Mouse (Mus musculus) liver, embryonic 15.5 days (tissue): Measurements from ENCODE around the gene Megf8. TPM values are rescaled to one million over a fixed set of nuclear protein-coding genes. Genes with fewer than 3 reads are reported as not detected.

Source experiments
- ATAC-seq: fragments of 200-750 bp; cut with Nextera tagmentation; 2 replicates; pipeline ENCODE4 v1.8.0; 2017; ENCODE audit warnings: moderate number of reproducible peaks, mild to moderate bottlenecking, moderate library complexity; ENCODE audit not compliant: insufficient read depth
- H3K27ac ChIP-seq: fragments of 300-500 bp; sonication (generic); replicated peaks from 2 replicates; pipeline ENCODE4 v1.5.1; 2015; ENCODE audit warnings: mild to moderate bottlenecking, inconsistent platforms
- H3K27me3 ChIP-seq: fragments of 300-500 bp; sonication (generic); 2 replicates; pipeline ENCODE4 v1.6.1; 2015; ENCODE audit warnings: mild to moderate bottlenecking, inconsistent platforms
- H3K36me3 ChIP-seq: fragments of 300-500 bp; sonication (generic); replicated peaks from 2 replicates; pipeline ENCODE4 v1.6.1; 2015; ENCODE audit warnings: moderate library complexity, mild to moderate bottlenecking, inconsistent platforms
- H3K4me1 ChIP-seq: fragments of 300-500 bp; sonication (generic); replicated peaks from 2 replicates; pipeline ENCODE4 v1.6.1; 2015; ENCODE audit warnings: inconsistent platforms
- H3K4me2 ChIP-seq: fragments of 300-500 bp; sonication (generic); 2 replicates; pipeline ENCODE4 v1.6.1; 2015; ENCODE audit warnings: moderate library complexity, mild to moderate bottlenecking, inconsistent platforms
- H3K4me3 ChIP-seq: fragments of 300-500 bp; sonication (generic); replicated peaks from 2 replicates; pipeline ENCODE4 v1.5.1; 2015; ENCODE audit warnings: mild to moderate bottlenecking, inconsistent platforms
- H3K9ac ChIP-seq: fragments of 300-500 bp; sonication (generic); 2 replicates; pipeline ENCODE4 v1.6.1; 2015; ENCODE audit warnings: moderate library complexity, mild to moderate bottlenecking, inconsistent platforms
- H3K9me3 ChIP-seq: fragments of 300-500 bp; sonication (generic); replicated peaks from 2 replicates; pipeline ENCODE4 v1.6.1; 2016; ENCODE audit warnings: inconsistent platforms
- WGBS: fragments of 180-500 bp; shearing (Covaris S2); methylation state at CpG from one replicate; pipeline ENCODE4 v1.1.7; 2015; ENCODE audit warnings: mixed read lengths; ENCODE audit not compliant: insufficient replicate concordance; 5-methylcytosine and 5-hydroxymethylcytosine counted together
- polyA plus RNA-seq: library from polyadenylated mRNA; unstranded; fragments of >200 nt; fragmentation: Nextera tagmentation; extraction: Ambion mirVana; gene quantifications from 2 replicates; pipeline ENCODE4 v1.2.1, GENCODE M21; 2015

The Megf8 gene
- polyA plus RNA-seq, 1 experiment from 2014 or later: 0.79 TPM

DNA sequence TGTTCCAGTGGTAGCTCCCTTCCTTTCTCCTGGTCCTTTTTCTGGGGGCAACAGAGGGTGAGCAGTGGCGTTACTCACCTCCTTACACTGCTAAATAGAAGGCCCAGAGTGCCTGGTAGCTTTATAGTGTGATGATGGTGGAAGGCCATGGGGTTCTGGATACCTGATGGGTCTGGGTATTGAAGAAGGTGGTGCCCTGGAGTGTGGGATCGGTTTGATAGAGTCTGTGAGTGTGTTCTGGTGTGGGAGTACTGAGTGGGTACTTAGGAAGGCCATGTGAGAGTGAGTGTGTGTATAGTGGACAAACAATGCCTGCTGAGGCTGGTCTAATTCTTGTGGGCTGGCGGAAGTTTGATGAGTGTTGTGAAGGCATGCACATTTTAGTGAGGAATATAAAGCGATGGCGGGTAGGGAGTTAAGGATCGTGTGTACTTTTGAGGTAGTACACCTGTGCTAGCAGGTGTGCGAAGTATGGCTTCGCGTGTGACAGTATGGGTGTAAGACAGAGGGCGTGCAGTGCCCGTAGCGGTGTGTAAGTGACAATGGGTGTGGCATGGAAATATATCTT is 35.7 kb upstream of the Megf8 start:
- ATAC-seq: peak; percentile 54
- Histone ChIP-seq H3K9me3 (no peaks in the 10 kb centered on the region), H3K4me1 (peaks cover 81% of the 10 kb centered on the region), H3K27ac (peak overlapping the region; percentile 96), H3K36me3 (peaks cover 18% of the 10 kb centered on the region), H3K4me3 (peak overlapping the region; percentile 82), H3K4me2 (peak overlapping the region; percentile 98), H3K27me3 (no peaks in the 10 kb centered on the region), H3K9ac (peak overlapping the region; percentile 79)
- WGBS: 21% methylated on average over 12 of the region's 12 CpGs

DNA sequence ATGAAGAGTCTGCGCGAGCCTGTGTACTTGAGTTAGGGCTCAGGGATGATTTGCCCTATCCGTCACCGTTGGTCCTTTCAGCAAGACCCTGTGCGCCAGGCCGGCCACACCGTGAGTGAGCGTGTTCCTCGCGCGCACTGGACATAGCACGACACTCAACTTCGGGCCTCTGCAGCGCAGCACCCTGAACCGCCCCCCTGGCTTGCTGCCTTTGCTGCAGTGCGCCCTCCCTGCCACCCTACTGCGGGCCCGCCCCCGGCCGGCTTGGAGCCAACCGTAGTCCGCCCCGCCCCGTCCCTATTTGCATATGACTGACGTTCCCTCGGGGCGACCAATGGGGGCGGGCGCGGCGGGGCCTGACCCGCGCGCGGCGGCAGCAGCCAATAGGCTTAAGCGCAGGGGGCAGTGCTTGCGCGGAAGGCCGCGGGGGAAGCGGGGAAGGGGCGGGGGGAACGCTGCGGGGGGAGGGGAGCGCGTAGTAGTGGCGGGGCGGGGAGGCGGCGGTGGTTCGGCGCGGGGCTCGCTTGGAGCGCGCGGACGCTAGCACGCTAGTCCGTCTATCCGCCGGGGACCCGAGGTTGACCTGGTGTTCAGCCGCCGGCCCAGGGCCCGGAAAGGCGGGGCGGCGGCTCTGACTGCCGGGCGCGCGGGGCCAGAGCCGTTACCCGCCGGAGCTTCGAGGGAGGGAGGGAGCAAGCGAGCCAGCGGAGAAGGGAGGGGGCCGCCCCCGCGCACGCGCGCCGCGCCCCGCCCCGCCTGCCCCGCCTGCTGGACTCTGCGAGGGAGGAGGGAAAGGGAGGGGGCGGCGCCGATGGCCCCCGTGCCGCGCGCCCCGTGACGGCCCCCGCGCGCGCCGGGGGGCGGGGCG is 35.0 kb upstream of the Megf8 start:
- H3K4me1 ChIP-seq: peaks cover 74% of the 10 kb centered on the region
- 1% methylated on average over 101 of the region's 108 CpGs for WGBS
- H3K9me3 ChIP-seq: no peaks in the 10 kb centered on the region
- H3K27me3 ChIP-seq: no peaks in the 10 kb centered on the region
- H3K9ac ChIP-seq: peak overlapping the region; percentile 80
- H3K4me2 ChIP-seq: peak overlapping the region; percentile 98
- peak; percentile 82 for ATAC-seq
- peak overlapping the region; percentile 96 for H3K27ac ChIP-seq
- H3K36me3 ChIP-seq: peaks cover 25% of the 10 kb centered on the region
- H3K4me3 ChIP-seq: peak overlapping the region; percentile 82

DNA sequence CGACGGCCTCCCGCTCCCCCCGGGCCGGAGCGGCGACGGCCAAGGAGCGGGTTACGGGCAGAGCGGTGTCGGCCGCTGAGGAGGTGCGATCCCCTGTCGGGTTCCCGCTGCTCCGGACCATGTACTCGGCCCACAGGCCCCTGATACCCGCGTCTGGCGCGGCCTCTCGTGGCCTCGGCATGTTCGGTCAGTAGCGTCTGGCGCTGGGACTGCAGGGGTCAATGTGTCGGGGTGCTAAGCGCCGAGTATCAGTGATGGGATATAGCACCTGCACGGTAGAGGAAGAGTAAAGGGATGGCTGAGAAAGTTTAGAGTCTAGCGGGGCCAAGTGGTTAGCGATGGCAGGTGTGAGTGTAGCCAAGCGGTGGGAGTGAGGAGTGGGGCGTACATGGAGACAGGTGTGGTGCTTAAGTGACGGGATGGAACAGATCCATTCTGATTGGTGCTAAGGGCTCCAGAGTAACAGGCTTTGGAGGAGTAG is 34.2 kb upstream of the Megf8 start:
- WGBS: under 1% methylated on average over 36 of the region's 36 CpGs
- no peak for ATAC-seq
- Histone ChIP-seq H3K27me3 (no peaks in the 10 kb centered on the region), H3K4me1 (peaks cover 66% of the 10 kb centered on the region), H3K9me3 (no peaks in the 10 kb centered on the region), H3K4me2 (peak overlapping the region; percentile 98), H3K9ac (peak overlapping the region; percentile 80), H3K4me3 (peak overlapping the region; percentile 82), H3K27ac (peak overlapping the region; percentile 96), H3K36me3 (peaks cover 33% of the 10 kb centered on the region)

DNA sequence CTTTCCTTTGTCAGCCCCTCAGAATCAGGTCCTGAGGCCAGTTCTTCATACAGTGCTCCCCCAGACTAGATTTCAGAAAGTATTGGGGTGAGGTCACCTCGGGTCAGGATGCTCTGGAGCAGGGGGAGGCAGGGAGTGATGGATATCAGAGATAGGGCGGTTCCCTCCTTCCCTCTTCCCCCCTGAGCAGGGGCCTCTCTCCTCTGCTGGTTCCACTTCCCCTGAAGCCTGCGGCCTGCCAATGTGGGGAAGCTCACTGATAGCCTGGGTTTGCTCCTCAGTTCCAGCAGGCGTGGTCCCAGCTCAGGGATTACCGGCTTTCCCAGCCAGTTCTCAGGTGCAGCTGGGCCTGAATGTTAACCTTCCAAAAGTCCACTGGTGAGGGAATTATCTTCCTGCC is 33.3 kb upstream of the Megf8 start:
- peak overlapping the region; percentile 98 for H3K4me2 ChIP-seq
- ATAC-seq: no peak
- no peaks in the 10 kb centered on the region for H3K27me3 ChIP-seq
- 4% methylated on average over 5 of the region's 5 CpGs for WGBS
- H3K4me1 ChIP-seq: peaks cover 57% of the 10 kb centered on the region
- H3K9ac ChIP-seq: peak overlapping the region; percentile 80
- peak overlapping the region; percentile 82 for H3K4me3 ChIP-seq
- peaks cover 42% of the 10 kb centered on the region for H3K36me3 ChIP-seq
- H3K27ac ChIP-seq: peak overlapping the region; percentile 96
- no peaks in the 10 kb centered on the region for H3K9me3 ChIP-seq

DNA sequence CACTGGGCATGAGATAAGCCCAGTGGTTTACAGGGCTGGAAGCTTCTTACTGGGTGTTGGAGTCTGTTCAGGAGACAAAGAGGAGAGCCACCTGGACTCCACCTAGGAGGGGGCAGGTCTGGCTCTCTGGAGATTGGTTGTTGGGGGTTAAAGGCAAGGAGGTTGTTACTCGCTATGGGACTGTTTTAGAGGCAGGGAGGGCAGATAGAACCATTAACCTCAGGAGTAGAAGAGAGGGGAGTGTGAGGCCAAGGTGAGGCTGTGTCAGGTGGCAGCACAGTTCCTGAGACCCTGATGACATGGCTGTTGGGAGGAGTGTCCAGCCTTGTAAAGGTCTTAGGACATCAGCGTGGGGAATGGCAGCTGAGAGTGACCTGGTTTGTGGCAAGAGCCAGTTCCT is 32.8 kb upstream of the Megf8 start:
- H3K9ac ChIP-seq: peak overlapping the region; percentile 80; the same call in 1 of the 2 replicates
- peak overlapping the region; percentile 82 for H3K4me3 ChIP-seq
- H3K36me3 ChIP-seq: peaks cover 47% of the 10 kb centered on the region
- H3K27me3 ChIP-seq: no peaks in the 10 kb centered on the region
- peak overlapping the region; percentile 98 for H3K4me2 ChIP-seq
- H3K4me1 ChIP-seq: peaks cover 54% of the 10 kb centered on the region
- H3K9me3 ChIP-seq: no peaks in the 10 kb centered on the region
- WGBS: 53% methylated on average over 2 of the region's 2 CpGs
- no peak for ATAC-seq
- H3K27ac ChIP-seq: peak overlapping the region; percentile 96

DNA sequence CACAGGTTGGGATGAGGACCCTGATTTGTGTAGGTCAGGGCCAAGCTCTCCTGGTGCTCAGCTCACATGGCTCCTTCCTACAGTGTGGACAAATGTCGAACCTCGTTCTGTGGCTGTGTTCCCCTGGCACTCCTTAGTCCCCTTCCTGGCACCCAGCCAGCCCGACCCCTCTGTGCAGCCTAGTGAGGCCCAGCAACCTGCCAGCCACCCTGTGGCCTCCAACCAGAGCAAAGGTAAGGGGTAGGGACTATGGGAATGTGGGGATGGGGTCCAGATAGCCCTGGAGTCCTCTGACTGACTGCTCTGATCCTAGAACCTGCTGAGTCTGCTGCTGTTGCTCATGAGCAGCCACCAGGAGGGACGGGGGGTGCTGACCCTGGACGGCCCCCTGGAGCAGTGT is 32.2 kb upstream of the Megf8 start:
- Histone ChIP-seq H3K9ac (no peak overlapping the region), H3K27ac (no peak overlapping the region), H3K9me3 (no peaks in the 10 kb centered on the region), H3K4me3 (peak overlapping the region; percentile 82; the same call in 1 of the 2 replicates), H3K4me2 (0 out of 2 replicates have a peak overlapping the region, but pooled peaks have one; percentile 98), H3K27me3 (no peaks in the 10 kb centered on the region), H3K4me1 (peaks cover 48% of the 10 kb centered on the region), H3K36me3 (peaks cover 53% of the 10 kb centered on the region)
- WGBS: 77% methylated on average over 5 of the region's 5 CpGs
- ATAC-seq: no peak

DNA sequence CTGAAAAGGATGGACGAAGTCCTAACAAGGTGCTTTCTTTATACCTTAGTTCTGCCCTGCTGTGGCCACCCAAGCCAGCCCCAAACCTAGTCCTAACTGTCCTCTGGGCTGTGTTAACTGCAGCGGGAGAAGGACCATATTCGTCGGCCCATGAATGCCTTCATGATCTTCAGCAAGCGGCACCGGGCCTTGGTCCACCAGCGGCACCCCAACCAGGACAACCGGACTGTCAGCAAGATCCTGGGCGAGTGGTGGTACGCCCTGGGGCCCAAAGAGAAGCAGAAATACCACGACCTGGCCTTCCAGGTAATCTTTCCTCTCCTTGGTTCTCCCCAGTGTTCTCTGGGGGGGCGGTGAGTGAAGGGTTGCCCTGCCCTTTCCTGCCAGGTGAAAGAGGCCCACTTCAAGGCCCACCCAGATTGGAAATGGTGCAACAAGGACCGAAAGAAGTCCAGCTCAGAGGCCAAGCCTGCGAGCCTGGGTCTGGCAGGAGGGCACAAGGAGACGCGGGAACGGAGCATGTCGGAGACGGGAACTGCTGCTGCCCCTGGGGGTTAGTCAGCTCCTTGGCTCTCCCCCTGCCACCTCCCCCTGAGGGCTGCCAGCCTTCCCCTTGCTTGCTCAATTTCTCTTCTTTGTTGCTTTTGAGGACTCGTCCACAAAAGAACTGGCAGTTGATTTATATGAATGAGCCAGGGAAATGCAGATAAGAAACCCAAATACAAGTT is 31.3 kb upstream of the Megf8 start:
- H3K9ac ChIP-seq: no peak overlapping the region
- ATAC-seq: no peak
- H3K36me3 ChIP-seq: peaks cover 62% of the 10 kb centered on the region
- no peak overlapping the region for H3K4me2 ChIP-seq
- H3K9me3 ChIP-seq: no peaks in the 10 kb centered on the region
- no peaks in the 10 kb centered on the region for H3K27me3 ChIP-seq
- H3K27ac ChIP-seq: no peak overlapping the region
- 85% methylated on average over 20 of the region's 20 CpGs for WGBS
- H3K4me3 ChIP-seq: no peak overlapping the region
- peaks cover 44% of the 10 kb centered on the region for H3K4me1 ChIP-seq

DNA sequence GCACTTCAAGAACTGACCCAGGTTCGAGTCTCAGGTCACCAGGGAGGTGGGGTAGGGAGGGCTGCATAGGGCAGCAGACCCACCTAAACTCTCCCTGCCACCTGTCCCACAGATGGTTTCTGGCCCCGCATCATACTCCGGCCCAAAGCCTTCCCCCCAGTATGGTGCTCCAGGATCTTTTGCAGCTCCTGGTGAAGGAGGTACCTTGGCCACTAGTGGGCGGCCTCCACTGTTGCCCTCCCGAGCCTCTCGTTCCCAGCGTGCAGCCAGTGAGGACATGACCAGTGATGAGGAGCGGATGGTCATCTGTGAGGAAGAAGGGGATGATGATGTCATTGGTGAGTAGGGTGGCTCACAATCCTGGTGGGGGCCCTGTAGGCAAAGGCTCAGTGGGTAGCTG is 30.0 kb upstream of the Megf8 start:
- Histone ChIP-seq H3K4me3 (no peak overlapping the region), H3K27ac (no peak overlapping the region), H3K9me3 (no peaks in the 10 kb centered on the region), H3K27me3 (no peaks in the 10 kb centered on the region), H3K36me3 (peaks cover 76% of the 10 kb centered on the region), H3K4me2 (no peak overlapping the region), H3K9ac (no peak overlapping the region), H3K4me1 (peaks cover 38% of the 10 kb centered on the region)
- ATAC-seq: no peak
- WGBS: 81% methylated on average over 8 of the region's 8 CpGs

DNA sequence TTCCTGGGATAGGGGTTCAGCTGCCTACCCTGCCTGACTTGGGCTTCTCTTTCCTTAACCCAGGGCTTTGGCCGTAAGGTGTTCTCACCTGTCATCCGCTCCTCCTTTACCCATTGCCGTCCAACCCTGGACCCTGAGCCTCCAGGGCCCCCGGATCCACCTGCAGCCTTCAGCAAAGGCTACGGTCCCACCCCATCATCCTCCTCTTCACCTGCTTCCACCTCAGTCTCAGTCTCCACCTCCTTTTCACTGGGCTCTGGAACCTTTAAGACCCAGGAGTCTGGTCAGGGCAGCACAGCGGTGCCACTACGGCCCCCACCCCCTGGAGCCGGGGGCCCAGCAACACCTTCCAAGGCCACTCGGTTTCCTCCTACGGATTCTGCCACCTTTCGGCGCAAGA is 29.0 kb upstream of the Megf8 start:
- Histone ChIP-seq H3K27me3 (no peaks in the 10 kb centered on the region), H3K9ac (no peak overlapping the region), H3K27ac (no peak overlapping the region), H3K4me2 (no peak overlapping the region), H3K9me3 (no peaks in the 10 kb centered on the region), H3K4me1 (peaks cover 32% of the 10 kb centered on the region), H3K4me3 (no peak overlapping the region), H3K36me3 (peaks cover 86% of the 10 kb centered on the region)
- no peak for ATAC-seq
- 92% methylated on average over 12 of the region's 12 CpGs for WGBS

DNA sequence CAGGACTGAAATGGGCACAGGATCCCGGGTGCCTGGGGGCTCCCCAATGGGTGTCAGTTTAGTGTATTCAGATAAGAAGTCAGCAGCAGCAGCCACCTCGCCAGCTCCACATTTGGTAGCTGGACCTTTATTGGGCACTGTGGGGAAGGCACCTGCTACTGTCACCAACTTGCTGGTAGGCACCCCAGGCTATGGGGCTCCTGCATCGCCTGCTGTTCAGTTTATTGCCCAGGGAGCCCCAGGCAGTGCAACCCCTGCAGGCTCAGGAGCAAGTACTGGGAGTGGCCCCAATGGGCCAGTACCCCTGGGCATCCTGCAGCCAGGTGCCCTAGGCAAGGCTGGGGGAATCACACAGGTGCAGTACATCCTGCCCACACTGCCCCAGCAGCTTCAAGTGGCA is 28.2 kb upstream of the Megf8 start:
- no peak overlapping the region for H3K4me2 ChIP-seq
- WGBS: 85% methylated on average over 3 of the region's 3 CpGs
- H3K4me1 ChIP-seq: peaks cover 25% of the 10 kb centered on the region
- H3K27me3 ChIP-seq: no peaks in the 10 kb centered on the region
- ATAC-seq: no peak
- H3K9me3 ChIP-seq: no peaks in the 10 kb centered on the region
- H3K27ac ChIP-seq: no peak overlapping the region
- peaks cover 93% of the 10 kb centered on the region for H3K36me3 ChIP-seq
- no peak overlapping the region for H3K4me3 ChIP-seq
- no peak overlapping the region for H3K9ac ChIP-seq

DNA sequence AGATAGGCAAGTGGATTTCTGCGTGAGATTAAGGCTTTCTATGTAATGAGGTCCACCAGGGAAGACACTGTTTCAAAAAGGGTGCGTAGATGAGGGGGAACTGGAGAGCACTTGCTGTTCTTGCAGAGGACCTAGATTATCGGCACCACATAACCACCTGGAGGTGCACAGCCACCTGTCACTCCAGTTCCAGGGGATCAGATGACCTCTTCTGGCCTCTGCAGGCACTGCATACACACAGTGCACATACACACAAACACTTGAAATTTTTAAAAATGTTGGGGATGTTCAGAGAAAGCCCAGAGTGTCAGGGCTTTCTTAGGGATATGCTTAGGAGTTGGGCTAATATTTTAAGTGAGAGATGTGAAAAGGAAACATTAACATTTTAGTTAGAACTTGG is 27.0 kb upstream of the Megf8 start:
- Histone ChIP-seq H3K27me3 (no peaks in the 10 kb centered on the region), H3K4me3 (no peak overlapping the region), H3K9ac (no peak overlapping the region), H3K4me2 (no peak overlapping the region), H3K9me3 (no peaks in the 10 kb centered on the region), H3K27ac (no peak overlapping the region), H3K4me1 (peaks cover 13% of the 10 kb centered on the region; the same call in 1 of the 2 replicates), H3K36me3 (peaks cover 93% of the 10 kb centered on the region)
- WGBS: 89% methylated on average over 3 of the region's 3 CpGs
- no peak for ATAC-seq
